In the genomic region with DNA sequence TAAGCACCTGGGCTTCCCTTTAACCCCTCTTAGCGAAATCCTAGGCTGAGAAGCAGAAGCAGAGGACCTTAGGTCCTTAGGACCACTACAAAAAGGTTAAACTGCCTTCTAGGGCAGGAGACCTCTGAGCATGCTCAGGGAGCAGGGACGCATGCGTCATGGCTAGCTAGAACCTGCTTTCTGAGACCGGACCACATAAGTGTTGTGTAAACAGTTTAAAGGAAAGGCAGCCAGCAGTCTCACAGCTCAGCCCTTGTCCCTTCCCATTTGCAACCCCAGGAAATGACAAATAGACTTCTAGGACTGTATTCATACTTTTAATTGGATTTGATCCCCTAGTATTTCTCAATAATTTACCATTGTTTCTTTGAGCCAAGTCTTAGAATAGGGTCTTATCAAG, we compare ENCODE assay signal across 14 mouse cellular contexts. TPM values are rescaled to one million over a fixed set of nuclear protein-coding genes. Genes with fewer than 3 reads are reported as not detected.
DNase-seq lines count a peak whose midpoint lies in the region; ATAC-seq and TF ChIP-seq lines count a peak whose summit lies in the region.
"Had no signal": no experiment of that assay in that cellular context is flagged by ENCODE, and none has a peak within 500 bp of the region (broad histone marks: within the 10 kb centered on the region; RNA-seq: fewer than 3 reads in every experiment).

No protein-coding gene starts in this region.

- 67% methylated on average over 4 of the region's 4 CpGs for WGBS in kidney, embryonic 15.5 days
- 73% methylated on average over 4 of the region's 4 CpGs for whole genome bisulfite sequencing in kidney, embryonic 14.5 days
- WGBS in thymus, adult 2 months = 85% methylated on average over 4 of the region's 4 CpGs

- H3K27me3 ChIP-seq in kidney, embryonic 15.5 days = peaks cover 8% of the 10 kb centered on the region; the same call in 1 of the 2 replicates
- H3K27me3 ChIP-seq in kidney, embryonic 14.5 days (ENCODE audit: control insufficient read depth, insufficient read depth, low read length) = no peaks in the 10 kb centered on the region
- no peaks in the 10 kb centered on the region for H3K27me3 ChIP-seq in thymus, adult 2 months (ENCODE audit: control insufficient read depth, insufficient read depth, low read length)
- H3K27me3 ChIP-seq: liver, embryonic 13.5 days had no signal

- peaks cover 50% of the 10 kb centered on the region for H3K4me1 ChIP-seq in kidney, embryonic 15.5 days
- peaks cover 30% of the 10 kb centered on the region for H3K4me1 ChIP-seq in kidney, embryonic 14.5 days (ENCODE audit: control insufficient read depth, insufficient read depth, low read length)
- peaks cover 35% of the 10 kb centered on the region for H3K4me1 ChIP-seq in thymus, adult 2 months (replicated peaks; ENCODE audit: control insufficient read depth, insufficient read depth, low read length)

- ATAC-seq in kidney, embryonic 15.5 days (replicated peaks; ENCODE audit: low FRiP score) = no peak
- ATAC-seq in kidney, embryonic 14.5 days (ENCODE audit: low FRiP score, low TSS enrichment) = no peak
- ATAC-seq: midbrain, embryonic 16.5 days had no signal

- peak; percentile 37 to 52 for DNase-seq in urinary bladder, postnatal 36 days (ENCODE audit: low spot score in 2 of 2)
- DNase-seq in urinary bladder, postnatal 10 days (ENCODE audit: low spot score) = no peak
- DNase-seq in lung, postnatal 10 days = peak; percentile 78
- DNase-seq in right cerebral cortex, adult 18-20 months = no peak
- no peak for DNase-seq in thymus, adult 2 months
- DNase-seq in embryo, embryonic 11 days = no peak
- DNase-seq: liver, embryonic 13.5 days; spleen, adult 18-20 months had no signal

- peak overlapping the region; percentile 87; the same call in 1 of the 2 replicates for H3K27ac ChIP-seq in kidney, embryonic 15.5 days
- H3K27ac ChIP-seq in kidney, embryonic 14.5 days (ENCODE audit: low read depth, low read length) = no peak overlapping the region
- no peak overlapping the region for H3K27ac ChIP-seq in thymus, adult 2 months (ENCODE audit: control insufficient read depth, insufficient read depth, low read length)
- H3K27ac ChIP-seq: neural tube, embryonic 13.5 days had no signal

- H3K4me3 ChIP-seq in kidney, embryonic 15.5 days (replicated peaks) = no peak overlapping the region
- H3K4me3 ChIP-seq in kidney, embryonic 14.5 days (ENCODE audit: low read length) = no peak overlapping the region
- no peak overlapping the region for H3K4me3 ChIP-seq in thymus, adult 2 months (ENCODE audit: control insufficient read depth, insufficient read depth, low read length)
- H3K4me3 ChIP-seq: left cerebral cortex, adult 2 months; liver, embryonic 13.5 days; neural tube, embryonic 13.5 days had no signal

- TF ChIP-seq CTCF in thymus, adult 2 months (IDR thresholded peaks at IDR 0.05; ENCODE audit: borderline replicate concordance, control insufficient read depth, extremely low read depth, insufficient read depth, low read length, poor library complexity) = no peak

- H3K9me3 ChIP-seq in kidney, embryonic 15.5 days (replicated peaks) = no peaks in the 10 kb centered on the region
- H3K9me3 ChIP-seq in kidney, embryonic 14.5 days (ENCODE audit: control insufficient read depth, low read length) = no peaks in the 10 kb centered on the region
- H3K9me3 ChIP-seq: liver, embryonic 13.5 days; neural tube, embryonic 13.5 days had no signal

- no peak for TF ChIP-seq POLR2A in thymus, adult 2 months (IDR thresholded peaks at IDR 0.05; ENCODE audit: control insufficient read depth, extremely low read depth, insufficient read depth, low read length, poor library complexity)

- no peak overlapping the region for H3K4me2 ChIP-seq in kidney, embryonic 15.5 days
- H3K4me2 ChIP-seq in kidney, embryonic 14.5 days (replicated peaks; ENCODE audit: low read depth, low read length) = no peak overlapping the region
- H3K4me2 ChIP-seq: liver, embryonic 13.5 days; neural tube, embryonic 13.5 days had no signal

- no peaks in the 10 kb centered on the region for H3K36me3 ChIP-seq in kidney, embryonic 15.5 days
- H3K36me3 ChIP-seq in kidney, embryonic 14.5 days (ENCODE audit: control insufficient read depth, insufficient read depth, low read length) = no peaks in the 10 kb centered on the region
- no peaks in the 10 kb centered on the region for H3K36me3 ChIP-seq in thymus, adult 2 months (ENCODE audit: control insufficient read depth, insufficient read depth, low read length)
- H3K36me3 ChIP-seq: liver, embryonic 13.5 days; neural tube, embryonic 13.5 days had no signal

- H3K9ac ChIP-seq in kidney, embryonic 15.5 days = no peak overlapping the region
- no peak overlapping the region for H3K9ac ChIP-seq in kidney, embryonic 14.5 days (ENCODE audit: low read depth, low read length)
- H3K9ac ChIP-seq: liver, embryonic 13.5 days; neural tube, embryonic 13.5 days had no signal

RNA-seq across cellular contexts. Expression of a gene that starts 0.9 kb away (rescaled TPM):
- polyA plus RNA-seq in kidney, embryonic 15.5 days (2015; fragmentation: Nextera tagmentation; extraction: Ambion mirVana) = 1,596 and 1,620 TPM in 2 replicates
- 1,311 and 1,396 TPM in 2 replicates for polyA plus RNA-seq in kidney, embryonic 14.5 days (2014; fragmentation: Nextera tagmentation; extraction: Ambion mirVana)
- polyA plus RNA-seq in thymus, adult 2 months (2012; rRNA removed) = 600 and 660 TPM in 2 replicates

RNA-seq across cellular contexts. Expression of a gene that starts 20.7 kb away (rescaled TPM):
- polyA plus RNA-seq in kidney, embryonic 15.5 days (2015; fragmentation: Nextera tagmentation; extraction: Ambion mirVana) = 0.12 TPM in 1 of 2 replicates, not detected in the other
- polyA plus RNA-seq in kidney, embryonic 14.5 days (2014; fragmentation: Nextera tagmentation; extraction: Ambion mirVana) = not detected in 2 replicates
- 0.20 TPM in 1 of 2 replicates, not detected in the other for polyA plus RNA-seq in thymus, adult 2 months (2012; rRNA removed)
- polyA plus RNA-seq: embryonic facial prominence, embryonic 11.5 days; neural tube, embryonic 13.5 days had no signal

RNA-seq across cellular contexts. Expression of a gene that starts 44.4 kb away (rescaled TPM):
- polyA plus RNA-seq in kidney, embryonic 15.5 days (2015; fragmentation: Nextera tagmentation; extraction: Ambion mirVana) = 42.3 and 43.8 TPM in 2 replicates
- polyA plus RNA-seq in kidney, embryonic 14.5 days (2014; fragmentation: Nextera tagmentation; extraction: Ambion mirVana) = 37.0 and 43.2 TPM in 2 replicates
- polyA plus RNA-seq in thymus, adult 2 months (2012; rRNA removed) = 13.0 and 14.4 TPM in 2 replicates

RNA-seq across cellular contexts. Expression of a gene that starts 44.5 kb away (rescaled TPM):
- polyA plus RNA-seq in kidney, embryonic 15.5 days (2015; fragmentation: Nextera tagmentation; extraction: Ambion mirVana) = 27.7 and 31.5 TPM in 2 replicates
- 11.1 and 25.6 TPM in 2 replicates for polyA plus RNA-seq in kidney, embryonic 14.5 days (2014; fragmentation: Nextera tagmentation; extraction: Ambion mirVana)
- polyA plus RNA-seq in thymus, adult 2 months (2012; rRNA removed) = 21.4 and 22.3 TPM in 2 replicates

Comparison
In these comparisons a context has a peak if more than half of its experiments do, and no peak if none do; other contexts are left out.
1. DNase-seq: peak in urinary bladder, postnatal 36 days (2 of 2) and lung, postnatal 10 days (single experiment); none in urinary bladder, postnatal 10 days (single experiment), right cerebral cortex, adult 18-20 months (single experiment), thymus, adult 2 months (single experiment) and embryo, embryonic 11 days (single experiment).